Mouse (Mus musculus): ENCODE results near the gene Tm7sf3. TPM values are rescaled to one million over a fixed set of nuclear protein-coding genes. Genes with fewer than 3 reads are reported as not detected.

Tm7sf3 gene
- total and polyA plus RNA-seq, 2 experiments from 2014 or later, result 37.2 to 43.9 TPM

DNA sequence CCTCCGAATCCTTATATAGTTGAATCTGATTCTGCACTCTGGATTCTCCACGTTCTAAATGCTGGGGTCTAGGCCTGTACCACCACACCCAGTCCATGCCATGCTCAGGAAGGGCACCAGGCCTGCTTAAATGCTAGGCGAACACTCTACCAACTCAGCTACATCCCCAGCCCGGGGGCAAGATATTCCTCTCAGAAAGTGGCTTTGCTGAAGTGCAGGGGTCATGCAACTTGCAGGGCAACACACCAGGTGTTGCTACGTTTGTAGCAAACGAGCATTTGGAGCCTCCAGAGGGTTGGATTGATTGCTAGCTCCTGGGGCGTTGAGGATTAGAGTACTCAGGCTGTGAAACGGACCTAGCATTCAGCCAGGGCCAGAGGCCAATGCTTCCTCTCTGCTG, 9.5 kb downstream of the Tm7sf3 start:
- H3K4me3 ChIP-seq (ENCODE audit: low read length), result peak overlapping the region; percentile 84; the same call in 1 of the 2 replicates
- no peaks in the 10 kb centered on the region for H3K9me3 ChIP-seq (ENCODE audit: low read length)
- H3K4me2 ChIP-seq (ENCODE audit: low read depth, low read length), result peak overlapping the region; percentile 70
- 44% methylated on average over 8 of the region's 8 CpGs for WGBS
- H3K9ac ChIP-seq (replicated peaks; ENCODE audit: low read length), result no peak overlapping the region
- 0 out of 2 replicates have a peak, but pooled peaks cover 8% of the 10 kb centered on the region for H3K4me1 ChIP-seq (ENCODE audit: insufficient read depth, low read length)
- no peak for TF ChIP-seq CTCF (IDR thresholded peaks at IDR 0.05; ENCODE audit: low read depth)
- H3K27me3 ChIP-seq (ENCODE audit: insufficient read depth, low read length), result no peaks in the 10 kb centered on the region
- H3K27ac ChIP-seq, result no peak overlapping the region; the same call in 1 of the 2 replicates
- H3K36me3 ChIP-seq (ENCODE audit: insufficient read depth, low read length), result no peaks in the 10 kb centered on the region
- no peak; the same call in 1 of the 2 replicates for ATAC-seq
- peak; percentile 11 for DNase-seq (ENCODE audit: low spot score)

DNA sequence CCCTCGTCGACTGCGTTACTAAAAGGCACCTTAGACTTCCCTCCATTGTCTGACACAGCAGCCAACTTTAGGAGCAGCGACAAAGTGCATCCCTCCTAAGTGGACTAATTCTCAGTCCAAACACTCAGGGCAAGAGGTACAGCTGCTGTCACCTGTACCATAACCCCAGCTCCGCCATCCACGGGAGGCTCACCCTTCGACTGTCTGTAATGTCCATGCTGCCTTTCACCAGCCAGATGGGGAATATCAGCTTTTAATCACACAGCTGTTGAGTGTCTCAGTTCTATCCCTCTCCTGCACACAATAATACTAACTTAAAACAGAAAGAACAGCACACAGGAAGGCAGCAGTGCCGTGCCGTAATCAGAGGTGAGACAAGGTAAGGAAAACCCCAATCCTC, 10.2 kb downstream of the Tm7sf3 start:
- Histone ChIP-seq H3K27me3 (ENCODE audit: insufficient read depth, low read length) (no peaks in the 10 kb centered on the region), H3K36me3 (ENCODE audit: insufficient read depth, low read length) (no peaks in the 10 kb centered on the region), H3K9ac (replicated peaks; ENCODE audit: low read length) (no peak overlapping the region), H3K9me3 (ENCODE audit: low read length) (no peaks in the 10 kb centered on the region), H3K4me3 (ENCODE audit: low read length) (no peak overlapping the region), H3K4me1 (ENCODE audit: insufficient read depth, low read length) (0 out of 2 replicates have a peak, but pooled peaks cover 8% of the 10 kb centered on the region), H3K4me2 (ENCODE audit: low read depth, low read length) (no peak overlapping the region; the same call in 1 of the 2 replicates), H3K27ac (no peak overlapping the region)
- ATAC-seq, result no peak
- WGBS, result 82% methylated on average over 9 of the region's 9 CpGs
- no peak for DNase-seq (ENCODE audit: low spot score)
- no peak for TF ChIP-seq CTCF (IDR thresholded peaks at IDR 0.05; ENCODE audit: low read depth)

DNA sequence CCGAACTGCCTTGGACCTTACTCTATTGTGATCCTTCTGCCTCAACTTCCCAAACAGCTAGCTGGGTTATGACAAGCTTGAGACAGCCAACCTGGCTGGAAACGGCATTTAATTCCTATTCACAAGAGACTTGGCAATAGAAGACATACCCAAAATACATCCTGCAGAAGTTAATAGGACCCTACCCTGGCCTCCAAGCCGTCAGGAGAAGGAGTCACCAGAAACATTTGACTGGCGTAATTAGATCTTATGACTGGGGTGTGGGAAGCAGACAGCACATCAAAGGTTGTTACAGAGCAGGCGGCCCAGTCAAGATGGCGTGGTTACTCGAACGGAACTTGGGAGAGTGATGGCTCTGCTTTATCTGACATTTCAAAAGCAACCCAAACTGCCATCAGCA, 10.8 kb downstream of the Tm7sf3 start:
- Histone ChIP-seq H3K9me3 (ENCODE audit: low read length) (no peaks in the 10 kb centered on the region), H3K36me3 (ENCODE audit: insufficient read depth, low read length) (no peaks in the 10 kb centered on the region), H3K9ac (replicated peaks; ENCODE audit: low read length) (no peak overlapping the region), H3K27ac (no peak overlapping the region), H3K4me2 (ENCODE audit: low read depth, low read length) (no peak overlapping the region), H3K27me3 (ENCODE audit: insufficient read depth, low read length) (no peaks in the 10 kb centered on the region), H3K4me1 (ENCODE audit: insufficient read depth, low read length) (0 out of 2 replicates have a peak, but pooled peaks cover 8% of the 10 kb centered on the region), H3K4me3 (ENCODE audit: low read length) (no peak overlapping the region)
- 80% methylated on average over 8 of the region's 8 CpGs for WGBS
- DNase-seq (ENCODE audit: low spot score), result no peak
- no peak for ATAC-seq
- no peak for TF ChIP-seq CTCF (IDR thresholded peaks at IDR 0.05; ENCODE audit: low read depth)

DNA sequence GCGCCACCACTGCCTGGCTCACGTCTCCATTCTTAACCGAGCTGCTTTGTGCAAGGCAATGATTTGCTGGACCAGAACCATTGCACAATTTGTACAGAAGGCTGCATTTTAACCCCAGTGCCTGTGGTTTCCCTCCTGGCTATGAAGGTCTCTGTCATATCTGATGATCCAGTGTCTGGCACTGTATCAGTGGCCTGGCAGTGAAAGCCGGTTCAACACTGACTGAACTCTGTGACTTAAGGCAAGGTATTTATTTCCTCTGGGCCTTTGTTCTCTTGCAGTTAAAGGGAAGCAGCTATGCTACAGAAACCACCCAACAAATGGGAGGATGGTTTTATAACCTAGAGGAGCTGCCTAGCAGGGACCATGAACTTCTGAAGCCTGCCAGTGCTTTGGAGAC, 11.7 kb downstream of the Tm7sf3 start:
- no peak for ATAC-seq
- no peak overlapping the region for H3K4me3 ChIP-seq (ENCODE audit: low read length)
- H3K9me3 ChIP-seq (ENCODE audit: low read length), result no peaks in the 10 kb centered on the region
- DNase-seq (ENCODE audit: low spot score), result no peak
- 82% methylated on average over 4 of the region's 4 CpGs for WGBS
- no peak for TF ChIP-seq CTCF (IDR thresholded peaks at IDR 0.05; ENCODE audit: low read depth)
- H3K4me1 ChIP-seq (ENCODE audit: insufficient read depth, low read length), result 0 out of 2 replicates have a peak, but pooled peaks cover 8% of the 10 kb centered on the region
- H3K4me2 ChIP-seq (ENCODE audit: low read depth, low read length), result no peak overlapping the region
- H3K27ac ChIP-seq, result no peak overlapping the region
- H3K36me3 ChIP-seq (ENCODE audit: insufficient read depth, low read length), result no peaks in the 10 kb centered on the region
- no peaks in the 10 kb centered on the region for H3K27me3 ChIP-seq (ENCODE audit: insufficient read depth, low read length)
- no peak overlapping the region for H3K9ac ChIP-seq (replicated peaks; ENCODE audit: low read length)

DNA sequence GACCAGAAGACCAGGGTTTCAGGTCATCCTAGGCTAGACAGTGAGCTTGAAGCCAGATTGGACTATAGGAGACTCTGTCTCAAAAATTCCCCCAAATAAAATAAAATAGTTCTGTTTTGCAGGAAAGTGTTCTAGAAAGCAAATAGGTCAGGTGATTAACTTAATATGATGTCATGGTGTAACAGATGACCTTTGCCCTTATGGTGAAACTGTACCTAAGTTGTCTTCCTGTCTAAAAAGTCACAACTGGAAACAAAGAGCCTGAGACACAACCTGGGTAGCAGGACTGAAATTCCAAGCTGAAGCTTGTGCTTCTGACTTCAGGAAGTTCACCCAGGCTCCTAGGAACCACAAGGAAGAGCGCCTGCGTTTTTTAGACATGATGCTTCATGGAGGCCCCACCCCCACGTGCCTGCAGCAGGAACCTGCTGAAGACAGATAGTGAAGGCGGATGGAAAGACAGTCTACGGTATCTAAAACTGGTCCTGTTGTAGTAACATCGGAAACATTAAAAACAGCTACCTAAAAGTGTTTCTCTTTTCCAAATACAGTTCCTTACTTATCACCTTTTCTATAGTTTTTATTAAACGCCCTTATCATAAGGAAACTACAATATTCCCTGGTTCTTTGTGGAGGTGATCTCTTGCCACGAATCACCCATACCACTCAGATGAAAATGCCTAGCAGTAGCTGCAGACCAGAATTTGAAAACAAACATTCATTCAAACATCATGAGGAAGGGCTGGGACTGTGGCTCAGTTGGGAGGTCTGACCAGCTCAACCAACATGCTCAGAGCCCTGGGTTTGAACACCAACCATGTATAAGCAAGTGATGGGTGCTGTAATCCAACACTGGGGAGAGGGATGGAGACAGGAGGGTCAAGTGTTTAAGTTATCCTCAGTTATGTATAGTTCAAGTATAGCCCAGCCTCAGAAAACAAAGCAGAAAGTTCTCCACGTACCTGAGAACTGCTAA, 12.6 kb downstream of the Tm7sf3 start:
- H3K9me3 ChIP-seq (ENCODE audit: low read length), result no peaks in the 10 kb centered on the region
- H3K27ac ChIP-seq, result no peak overlapping the region
- TF ChIP-seq CTCF (IDR thresholded peaks at IDR 0.05; ENCODE audit: low read depth), result no peak
- ATAC-seq (no peak), DNase-seq (ENCODE audit: low spot score) (no peak)
- no peaks in the 10 kb centered on the region for H3K27me3 ChIP-seq (ENCODE audit: insufficient read depth, low read length)
- no peak overlapping the region for H3K9ac ChIP-seq (replicated peaks; ENCODE audit: low read length)
- no peaks in the 10 kb centered on the region for H3K36me3 ChIP-seq (ENCODE audit: insufficient read depth, low read length)
- 0 out of 2 replicates have a peak, but pooled peaks cover 8% of the 10 kb centered on the region for H3K4me1 ChIP-seq (ENCODE audit: insufficient read depth, low read length)
- 87% methylated on average over 9 of the region's 9 CpGs for WGBS
- H3K4me3 ChIP-seq (ENCODE audit: low read length), result no peak overlapping the region
- no peak overlapping the region for H3K4me2 ChIP-seq (ENCODE audit: low read depth, low read length)

GRCm38 (mm10) chr6:146628123-146628522, 14.5 kb downstream of the Tm7sf3 start:
- ATAC-seq, result peak; percentile 63
- H3K4me1 ChIP-seq (ENCODE audit: insufficient read depth, low read length), result 0 out of 2 replicates have a peak, but pooled peaks cover 2% of the 10 kb centered on the region
- 0 out of 2 replicates have a peak, but pooled peaks cover 8% of the 10 kb centered on the region for H3K36me3 ChIP-seq (ENCODE audit: insufficient read depth, low read length)
- 51% methylated on average over 3 of the region's 3 CpGs for WGBS
- H3K9ac ChIP-seq (replicated peaks; ENCODE audit: low read length), result no peak overlapping the region
- TF ChIP-seq CTCF (IDR thresholded peaks at IDR 0.05; ENCODE audit: low read depth), result no peak
- no peaks in the 10 kb centered on the region for H3K27me3 ChIP-seq (ENCODE audit: insufficient read depth, low read length)
- H3K27ac ChIP-seq, result no peak overlapping the region
- H3K4me3 ChIP-seq (ENCODE audit: low read length), result no peak overlapping the region
- H3K9me3 ChIP-seq (ENCODE audit: low read length), result no peaks in the 10 kb centered on the region
- no peak for DNase-seq (ENCODE audit: low spot score)
- H3K4me2 ChIP-seq (ENCODE audit: low read depth, low read length), result no peak overlapping the region
